Mouse (Mus musculus) liver, embryonic 14.5 days (tissue): ENCODE data around the gene Hmgb3.

Experiments used
- CTCF ChIP-seq: IDR thresholded peaks from 2 replicates; pipeline ENCODE4 v1.5.1; 2016; ENCODE audit warnings: antibody characterized with exemption, low read depth, control low read depth
- EP300 ChIP-seq: IDR thresholded peaks from 2 replicates; pipeline ENCODE4 v1.6.1; 2016; ENCODE audit warnings: antibody characterized with exemption, low read depth

- TF ChIP-seq CTCF (peak; percentile 52), EP300 (no peak)
These were observed 23.1 kb upstream of the Hmgb3 start for GRCm38 (mm10) chrX:71532635-71533034.
